Mouse (Mus musculus): ENCODE data around the gene Defb13. TPM values are rescaled to one million over a fixed set of nuclear protein-coding genes. Genes with fewer than 3 reads are reported as not detected.
"Not testable (repeated sequence)": the region's sequence is repeated elsewhere in the genome, so short reads cannot be mapped to it uniquely, and the experiment has no call there.

Gene Defb13
- not detected in 2 replicates for polyA plus RNA-seq (2015; fragmentation: Nextera tagmentation; extraction: Ambion mirVana)

- WGBS = 84% methylated on average over 6 of the region's 6 CpGs
- H3K4me2 ChIP-seq (replicated peaks) = no peak within 1 kb of the TSS
- H3K9me3 ChIP-seq = no peaks in the 10 kb centered on the region
- H3K9ac ChIP-seq (replicated peaks) = no peak within 1 kb of the TSS
- no peaks in the 10 kb centered on the region for H3K27me3 ChIP-seq
- no peak for ATAC-seq
- H3K4me1 ChIP-seq (replicated peaks) = no peaks in the 10 kb centered on the region
- no peak within 1 kb of the TSS for H3K27ac ChIP-seq
- H3K36me3 ChIP-seq = no peaks in the 10 kb centered on the region
- H3K4me3 ChIP-seq (replicated peaks) = no peak within 1 kb of the TSS
Observed at GRCm38 (mm10) chr8:21946462-21946861, at the start of gene Defb13. Gene Defb13, plus strand, starts transcription at chr8:21946762.

GRCm38 (mm10) chr8:21906290-21906689, 40.3 kb upstream of the Defb13 start, which contains the start of gene Defb11:
Gene Defb11, minus strand, starts transcription at chr8:21906412.
- 0 out of 2 replicates have a peak, but pooled peaks have one; percentile 14 for ATAC-seq
- H3K4me2 ChIP-seq (replicated peaks); H3K4me1 ChIP-seq (replicated peaks); H3K4me3 ChIP-seq (replicated peaks); H3K27ac ChIP-seq; H3K36me3 ChIP-seq; H3K9me3 ChIP-seq; H3K9ac ChIP-seq (replicated peaks); H3K27me3 ChIP-seq: not testable (repeated sequence)

- WGBS = 3% methylated on average over 1 of the region's 1 CpGs
- H3K9me3 ChIP-seq = no peaks in the 10 kb centered on the region
- H3K9ac ChIP-seq (replicated peaks) = no peak overlapping the region
- no peaks in the 10 kb centered on the region for H3K27me3 ChIP-seq
- H3K4me3 ChIP-seq (replicated peaks) = no peak overlapping the region
- no peak overlapping the region for H3K4me2 ChIP-seq (replicated peaks)
- no peak overlapping the region for H3K27ac ChIP-seq
- no peaks in the 10 kb centered on the region for H3K36me3 ChIP-seq
- no peaks in the 10 kb centered on the region for H3K4me1 ChIP-seq (replicated peaks)
- ATAC-seq = no peak
Observed at GRCm38 (mm10) chr8:21911931-21912330, 34.6 kb upstream of the Defb13 start.

- WGBS = 14% methylated on average over 2 of the region's 2 CpGs
- no peak overlapping the region for H3K4me3 ChIP-seq (replicated peaks)
- H3K27ac ChIP-seq = no peak overlapping the region
- no peak for ATAC-seq
- no peaks in the 10 kb centered on the region for H3K36me3 ChIP-seq
- H3K4me2 ChIP-seq (replicated peaks) = no peak overlapping the region
- no peaks in the 10 kb centered on the region for H3K9me3 ChIP-seq
- H3K4me1 ChIP-seq (replicated peaks) = no peaks in the 10 kb centered on the region
- H3K27me3 ChIP-seq = no peaks in the 10 kb centered on the region
- no peak overlapping the region for H3K9ac ChIP-seq (replicated peaks)
Observed at GRCm38 (mm10) chr8:21912554-21912953, 34.0 kb upstream of the Defb13 start.

- no peak overlapping the region for H3K4me2 ChIP-seq (replicated peaks)
- no peak for ATAC-seq
- H3K9me3 ChIP-seq = no peaks in the 10 kb centered on the region
- H3K27ac ChIP-seq = no peak overlapping the region
- H3K4me3 ChIP-seq (replicated peaks) = no peak overlapping the region
- no peaks in the 10 kb centered on the region for H3K36me3 ChIP-seq
- no peak overlapping the region for H3K9ac ChIP-seq (replicated peaks)
- no peaks in the 10 kb centered on the region for H3K4me1 ChIP-seq (replicated peaks)
- H3K27me3 ChIP-seq = no peaks in the 10 kb centered on the region
- WGBS = 92% methylated on average over 3 of the region's 3 CpGs
Observed at GRCm38 (mm10) chr8:21915625-21916024, 30.9 kb upstream of the Defb13 start.

GRCm38 (mm10) chr8:21930754-21931153, 15.8 kb upstream of the Defb13 start:
- H3K27ac ChIP-seq; ATAC-seq; H3K9me3 ChIP-seq; H3K4me3 ChIP-seq (replicated peaks); H3K4me1 ChIP-seq (replicated peaks); H3K4me2 ChIP-seq (replicated peaks); H3K27me3 ChIP-seq; H3K9ac ChIP-seq (replicated peaks); H3K36me3 ChIP-seq: not testable (repeated sequence)
- WGBS = 46% methylated on average over 3 of the region's 3 CpGs

- no peaks in the 10 kb centered on the region for H3K9me3 ChIP-seq
- ATAC-seq = no peak
- 89% methylated on average over 6 of the region's 6 CpGs for WGBS
Observed at GRCm38 (mm10) chr8:21932610-21933009, 14.0 kb upstream of the Defb13 start, which contains the start of gene Defb15. Gene Defb15, minus strand, starts transcription at chr8:21932710.

GRCm38 (mm10) chr8:21938052-21938451, 8.5 kb upstream of the Defb13 start, which contains the start of gene Defb35:
Gene Defb35, plus strand, starts transcription at chr8:21938352.
- not testable (repeated sequence) for H3K4me1 ChIP-seq (replicated peaks); H3K4me3 ChIP-seq (replicated peaks); H3K9me3 ChIP-seq; ATAC-seq; H3K27me3 ChIP-seq; H3K9ac ChIP-seq (replicated peaks); H3K4me2 ChIP-seq (replicated peaks); H3K36me3 ChIP-seq; H3K27ac ChIP-seq
- WGBS = 91% methylated on average over 4 of the region's 4 CpGs

More at GRCm38 (mm10) chr8:21932610-21933009, 14.0 kb upstream of the Defb13 start, which contains the start of gene Defb15:
- H3K36me3 ChIP-seq = no peaks in the 10 kb centered on the region
- no peaks in the 10 kb centered on the region for H3K4me1 ChIP-seq (replicated peaks)
- no peak within 1 kb of the TSS for H3K27ac ChIP-seq
- H3K4me2 ChIP-seq (replicated peaks) = no peak within 1 kb of the TSS
- H3K27me3 ChIP-seq = no peaks in the 10 kb centered on the region
- no peak within 1 kb of the TSS for H3K9ac ChIP-seq (replicated peaks)
- H3K4me3 ChIP-seq (replicated peaks) = no peak within 1 kb of the TSS

GRCm38 (mm10) chr8:21947311-21948017, 902 bp downstream of the Defb13 start:
- no peak overlapping the region for H3K4me2 ChIP-seq (replicated peaks)
- H3K27ac ChIP-seq = no peak overlapping the region
- H3K4me1 ChIP-seq (replicated peaks) = no peaks in the 10 kb centered on the region
- H3K4me3 ChIP-seq (replicated peaks) = no peak overlapping the region
- no peak overlapping the region for H3K9ac ChIP-seq (replicated peaks)
- no peak for ATAC-seq
- H3K9me3 ChIP-seq = no peaks in the 10 kb centered on the region
- 60% methylated on average over 9 of the region's 9 CpGs for WGBS
- no peaks in the 10 kb centered on the region for H3K27me3 ChIP-seq
- no peaks in the 10 kb centered on the region for H3K36me3 ChIP-seq

- WGBS = 7% methylated on average over 9 of the region's 9 CpGs
- H3K4me3 ChIP-seq (replicated peaks) = no peak overlapping the region
- H3K27me3 ChIP-seq = no peaks in the 10 kb centered on the region
- no peak overlapping the region for H3K27ac ChIP-seq
- H3K4me2 ChIP-seq (replicated peaks) = no peak overlapping the region
- no peaks in the 10 kb centered on the region for H3K9me3 ChIP-seq
- H3K4me1 ChIP-seq (replicated peaks) = no peaks in the 10 kb centered on the region
- no peak for ATAC-seq
- no peaks in the 10 kb centered on the region for H3K36me3 ChIP-seq
- H3K9ac ChIP-seq (replicated peaks) = no peak overlapping the region
Observed at GRCm38 (mm10) chr8:21955321-21955720, 8.8 kb downstream of the Defb13 start.

GRCm38 (mm10) chr8:21956336-21956735, 9.8 kb downstream of the Defb13 start:
- Histone ChIP-seq H3K4me2 (replicated peaks) (no peak overlapping the region), H3K4me1 (replicated peaks) (no peaks in the 10 kb centered on the region), H3K27ac (no peak overlapping the region), H3K9me3 (no peaks in the 10 kb centered on the region), H3K9ac (replicated peaks) (no peak overlapping the region), H3K4me3 (replicated peaks) (no peak overlapping the region), H3K27me3 (no peaks in the 10 kb centered on the region), H3K36me3 (no peaks in the 10 kb centered on the region)
- 85% methylated on average over 3 of the region's 3 CpGs for WGBS
- ATAC-seq = no peak

- Histone ChIP-seq H3K9ac (replicated peaks) (no peak within 1 kb of the TSS), H3K27ac (no peak within 1 kb of the TSS), H3K4me1 (replicated peaks) (no peaks in the 10 kb centered on the region), H3K36me3 (no peaks in the 10 kb centered on the region), H3K4me3 (replicated peaks) (no peak within 1 kb of the TSS), H3K9me3 (no peaks in the 10 kb centered on the region), H3K4me2 (replicated peaks) (no peak within 1 kb of the TSS), H3K27me3 (no peaks in the 10 kb centered on the region)
- 87% methylated on average over 2 of the region's 2 CpGs for WGBS
- ATAC-seq = no peak
Observed at GRCm38 (mm10) chr8:21958414-21958813, 11.9 kb downstream of the Defb13 start, which contains the start of gene Fam90a1a. Gene Fam90a1a, plus strand, starts transcription at chr8:21958714.

GRCm38 (mm10) chr8:21966646-21967045, 20.1 kb downstream of the Defb13 start:
- H3K4me2 ChIP-seq (replicated peaks) = no peak overlapping the region
- no peak for ATAC-seq
- WGBS = 61% methylated on average over 1 of the region's 1 CpGs

More at GRCm38 (mm10) chr8:21966646-21967045, 20.1 kb downstream of the Defb13 start:
- Histone ChIP-seq H3K4me1 (replicated peaks) (no peaks in the 10 kb centered on the region), H3K27me3 (no peaks in the 10 kb centered on the region), H3K36me3 (no peaks in the 10 kb centered on the region), H3K9me3 (no peaks in the 10 kb centered on the region), H3K9ac (replicated peaks) (no peak overlapping the region), H3K27ac (no peak overlapping the region), H3K4me3 (replicated peaks) (no peak overlapping the region)
